Mouse (Mus musculus) heart, embryonic 16.5 days (tissue): ENCODE data around the gene Mal. TPM values are rescaled to one million over a fixed set of nuclear protein-coding genes. Genes with fewer than 3 reads are reported as not detected.

Experiments used
- ATAC-seq: fragments of 200-750 bp; cut with Nextera tagmentation; replicated peaks from 2 replicates; pipeline ENCODE4 v1.8.0; 2017; ENCODE audit warnings: moderate number of reproducible peaks; ENCODE audit not compliant: insufficient read depth, low FRiP score; ENCODE audit errors: extremely low read depth
- H3K27ac ChIP-seq: fragments of 300-500 bp; sonication (generic); 2 replicates; pipeline ENCODE4 v1.5.1; 2014; ENCODE audit warnings: mild to moderate bottlenecking, low read length, control low read depth, moderate library complexity
- H3K27me3 ChIP-seq: fragments of 300-500 bp; sonication (generic); 2 replicates; pipeline ENCODE4 v1.6.1; 2014; ENCODE audit warnings: low read length, mixed read lengths; ENCODE audit not compliant: control insufficient read depth, insufficient read depth
- H3K36me3 ChIP-seq: fragments of 300-500 bp; sonication (generic); 2 replicates; pipeline ENCODE4 v1.6.1; 2014; ENCODE audit not compliant: control insufficient read depth, insufficient read depth
- H3K4me1 ChIP-seq: fragments of 300-500 bp; sonication (generic); 2 replicates; pipeline ENCODE4 v1.6.1; 2014; ENCODE audit warnings: low read length, mixed read lengths; ENCODE audit not compliant: control insufficient read depth, insufficient read depth
- H3K4me2 ChIP-seq: fragments of 300-500 bp; sonication (generic); 2 replicates; pipeline ENCODE4 v1.6.1; 2014; ENCODE audit warnings: low read depth, mild to moderate bottlenecking, control low read depth, low read length
- H3K4me3 ChIP-seq: fragments of 300-500 bp; sonication (generic); 2 replicates; pipeline ENCODE4 v1.5.1; 2014; ENCODE audit warnings: mild to moderate bottlenecking, control low read depth, low read length
- H3K9ac ChIP-seq: fragments of 300-500 bp; sonication (generic); 2 replicates; pipeline ENCODE4 v1.6.1; 2014; ENCODE audit warnings: low read length, control low read depth
- H3K9me3 ChIP-seq: fragments of 300-500 bp; sonication (generic); replicated peaks from 2 replicates; pipeline ENCODE4 v1.6.1; 2016; ENCODE audit warnings: low read length; ENCODE audit not compliant: control insufficient read depth
- WGBS: fragments of 180-500 bp; shearing (Covaris S2); extraction: QIAGEN DNeasy Blood & Tissue Kit; methylation state at CpG from one replicate; pipeline ENCODE4 v1.1.7; 2014; 5-methylcytosine and 5-hydroxymethylcytosine counted together
- polyA plus RNA-seq: library from polyadenylated mRNA; unstranded; fragments of >200 nt; fragmentation: Nextera tagmentation; extraction: Ambion mirVana; gene quantifications from 2 replicates; pipeline ENCODE4 v1.2.1, GENCODE M21; 2015

Mal gene
- polyA plus RNA-seq, 1 experiment from 2014 or later: 4.1 TPM

DNA sequence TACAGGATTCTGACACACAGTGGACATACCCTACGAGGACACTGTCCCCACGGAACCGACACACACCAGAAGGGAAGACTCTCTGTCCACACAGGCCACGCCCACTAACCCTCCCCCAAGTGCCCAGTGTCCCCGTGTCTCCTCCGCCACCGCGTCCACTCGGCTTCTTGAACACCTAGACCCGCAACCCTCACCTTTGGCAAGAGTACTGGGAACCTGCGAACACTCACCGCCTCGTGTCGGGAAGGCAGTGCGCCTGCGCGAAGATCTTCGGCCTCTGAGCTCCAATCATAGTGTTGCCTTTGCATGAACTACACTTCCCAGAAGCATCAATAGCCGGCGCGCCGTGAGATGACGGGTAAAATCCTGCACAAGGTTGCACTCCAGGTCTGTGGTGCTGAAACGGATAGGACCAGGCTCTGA is 72.0 kb downstream of the Mal start:
- Histone ChIP-seq H3K36me3 (no peaks in the 10 kb centered on the region), H3K27ac (no peak overlapping the region), H3K4me3 (peak overlapping the region; percentile 83), H3K27me3 (no peaks in the 10 kb centered on the region), H3K4me2 (peak overlapping the region; percentile 73), H3K9ac (peak overlapping the region; percentile 83), H3K4me1 (peaks cover 20% of the 10 kb centered on the region), H3K9me3 (no peaks in the 10 kb centered on the region)
- WGBS: under 1% methylated on average over 24 of the region's 24 CpGs
- ATAC-seq: peak; percentile 84

Other genes with a start within 250 kb of the Mal start
- gene Gpat2, start 231.5 kb downstream of the Mal start, polyA plus RNA-seq: 0.35 and 0.44 TPM in 2 replicates
- 27.8 and 31.8 TPM in 2 replicates for gene Fahd2a, start 212.1 kb downstream of the Mal start, polyA plus RNA-seq
- 1.3 and 2.0 TPM in 2 replicates for gene Kcnip3, start 134.6 kb downstream of the Mal start, polyA plus RNA-seq
- gene Prom2, start 115.2 kb downstream of the Mal start, polyA plus RNA-seq: 0.21 and 0.34 TPM in 2 replicates
- 2.1 and 2.5 TPM in 2 replicates for gene Zfp661, start 69.6 kb downstream of the Mal start, polyA plus RNA-seq
- gene Mrps5, start 69.5 kb downstream of the Mal start, polyA plus RNA-seq: 133 and 143 TPM in 2 replicates
- gene Mall, start 73.2 kb upstream of the Mal start, polyA plus RNA-seq: 9.5 and 9.9 TPM in 2 replicates
- gene Nphp1, start 132.2 kb upstream of the Mal start, polyA plus RNA-seq: 19.1 and 23.7 TPM in 2 replicates
- gene Mtln, start 135.8 kb upstream of the Mal start, polyA plus RNA-seq: 34.0 and 39.0 TPM in 2 replicates
- gene Bub1, start 175.2 kb upstream of the Mal start, polyA plus RNA-seq: 39.0 and 42.9 TPM in 2 replicates
- 0.11 and 0.21 TPM in 2 replicates for gene Acoxl, start 182.2 kb upstream of the Mal start, polyA plus RNA-seq